ENCODE assay signal across 27 mouse cellular contexts in genomic region chr6:48698066-48698856, GRCm38 (mm10). TPM values are rescaled to one million over a fixed set of nuclear protein-coding genes. Genes with fewer than 3 reads are reported as not detected.
DNase-seq lines count a peak whose midpoint lies in the region; ATAC-seq and TF ChIP-seq lines count a peak whose summit lies in the region.
"Had no signal": no experiment of that assay in that cellular context is flagged by ENCODE, and none has a peak within 500 bp of the region (broad histone marks: within the 10 kb centered on the region; RNA-seq: fewer than 3 reads in every experiment).

No protein-coding gene starts in this region.

- ATAC-seq in kidney, embryonic 15.5 days (replicated peaks; ENCODE audit: low FRiP score), result no peak
- ATAC-seq in kidney, embryonic 14.5 days (ENCODE audit: low FRiP score, low TSS enrichment), result no peak
- ATAC-seq in lung, postnatal 0 days, result no peak
- ATAC-seq in neural tube, embryonic 15.5 days (ENCODE audit: low FRiP score), result no peak
- ATAC-seq: forebrain, embryonic 15.5 days had no signal

- no peak overlapping the region for H3K4me2 ChIP-seq in kidney, embryonic 15.5 days
- no peak overlapping the region for H3K4me2 ChIP-seq in kidney, embryonic 14.5 days (replicated peaks; ENCODE audit: low read depth, low read length)
- H3K4me2 ChIP-seq in lung, postnatal 0 days (replicated peaks; ENCODE audit: low read depth, low read length), result no peak overlapping the region
- no peak overlapping the region for H3K4me2 ChIP-seq in neural tube, embryonic 15.5 days
- H3K4me2 ChIP-seq: forebrain, embryonic 15.5 days; hindbrain, embryonic 15.5 days; limb, embryonic 13.5 days; midbrain, embryonic 11.5 days had no signal

- TF ChIP-seq EP300 in heart, adult 2 months (IDR thresholded peaks at IDR 0.05; ENCODE audit: insufficient read depth, low read depth, low read length), result no peak
- no peak for TF ChIP-seq EP300 in lung, postnatal 0 days (IDR thresholded peaks at IDR 0.05)

- intact Hi-C loops in heart, adult 2 months (cut with DNase I), result no loop called here

- no peak for TF ChIP-seq POLR2A in heart, adult 2 months (IDR thresholded peaks at IDR 0.05; ENCODE audit: insufficient read depth, low read depth, low read length)
- TF ChIP-seq POLR2A in small intestine, adult 2 months (IDR thresholded peaks at IDR 0.05; ENCODE audit: low read depth, low read length), result no peak

- H3K79me2 ChIP-seq in heart, adult 2 months (replicated peaks; ENCODE audit: control insufficient read depth, insufficient read depth, low read length), result no peaks in the 10 kb centered on the region

- no peak overlapping the region for H3K4me3 ChIP-seq in heart, adult 2 months
- H3K4me3 ChIP-seq in kidney, embryonic 15.5 days (replicated peaks), result no peak overlapping the region
- H3K4me3 ChIP-seq in kidney, embryonic 14.5 days (ENCODE audit: low read length), result no peak overlapping the region
- H3K4me3 ChIP-seq in lung, postnatal 0 days (ENCODE audit: low read depth, low read length), result no peak overlapping the region
- no peak overlapping the region for H3K4me3 ChIP-seq in small intestine, adult 2 months (ENCODE audit: low read depth, low read length)
- H3K4me3 ChIP-seq in neural tube, embryonic 15.5 days (replicated peaks), result no peak overlapping the region
- H3K4me3 ChIP-seq: forebrain, embryonic 15.5 days; hindbrain, embryonic 15.5 days; limb, embryonic 13.5 days had no signal

- H3K4me1 ChIP-seq in heart, adult 2 months (ENCODE audit: control insufficient read depth, insufficient read depth, low read length), result peaks cover 28% of the 10 kb centered on the region
- 0 out of 2 replicates have a peak, but pooled peaks cover 3% of the 10 kb centered on the region for H3K4me1 ChIP-seq in kidney, embryonic 15.5 days
- H3K4me1 ChIP-seq in kidney, embryonic 14.5 days (ENCODE audit: control insufficient read depth, insufficient read depth, low read length), result no peaks in the 10 kb centered on the region
- H3K4me1 ChIP-seq in lung, postnatal 0 days (ENCODE audit: insufficient read depth, low read depth, low read length), result 0 out of 2 replicates have a peak, but pooled peaks cover 4% of the 10 kb centered on the region
- no peaks in the 10 kb centered on the region; the same call in 1 of the 2 replicates for H3K4me1 ChIP-seq in small intestine, adult 2 months (ENCODE audit: control insufficient read depth, insufficient read depth, insufficient read length, low read length)
- H3K4me1 ChIP-seq in neural tube, embryonic 15.5 days, result no peaks in the 10 kb centered on the region
- H3K4me1 ChIP-seq: forebrain, embryonic 15.5 days; hindbrain, embryonic 15.5 days; limb, embryonic 13.5 days had no signal

- no peaks in the 10 kb centered on the region for H3K9me3 ChIP-seq in kidney, embryonic 15.5 days (replicated peaks)
- no peaks in the 10 kb centered on the region for H3K9me3 ChIP-seq in kidney, embryonic 14.5 days (ENCODE audit: control insufficient read depth, low read length)
- no peaks in the 10 kb centered on the region for H3K9me3 ChIP-seq in lung, postnatal 0 days (ENCODE audit: low read length)
- no peaks in the 10 kb centered on the region; the same call in 1 of the 2 replicates for H3K9me3 ChIP-seq in neural tube, embryonic 15.5 days (replicated peaks)
- H3K9me3 ChIP-seq: forebrain, embryonic 15.5 days; hindbrain, embryonic 15.5 days; limb, embryonic 13.5 days had no signal

- no peak overlapping the region for H3K9ac ChIP-seq in heart, adult 2 months (ENCODE audit: low read depth, low read length)
- H3K9ac ChIP-seq in kidney, embryonic 15.5 days, result no peak overlapping the region
- no peak overlapping the region for H3K9ac ChIP-seq in kidney, embryonic 14.5 days (ENCODE audit: low read depth, low read length)
- no peak overlapping the region for H3K9ac ChIP-seq in lung, postnatal 0 days (replicated peaks; ENCODE audit: low read depth)
- no peak overlapping the region for H3K9ac ChIP-seq in neural tube, embryonic 15.5 days (replicated peaks)
- H3K9ac ChIP-seq: forebrain, embryonic 15.5 days; hindbrain, embryonic 15.5 days; limb, embryonic 13.5 days had no signal

- H3K27me3 ChIP-seq in heart, adult 2 months (ENCODE audit: control insufficient read depth, insufficient read depth, low read length), result no peaks in the 10 kb centered on the region
- no peaks in the 10 kb centered on the region for H3K27me3 ChIP-seq in kidney, embryonic 15.5 days
- H3K27me3 ChIP-seq in kidney, embryonic 14.5 days (ENCODE audit: control insufficient read depth, insufficient read depth, low read length), result no peaks in the 10 kb centered on the region
- H3K27me3 ChIP-seq in lung, postnatal 0 days (replicated peaks; ENCODE audit: insufficient read depth, low read length), result no peaks in the 10 kb centered on the region
- no peaks in the 10 kb centered on the region for H3K27me3 ChIP-seq in small intestine, adult 2 months (ENCODE audit: control insufficient read depth, insufficient read depth, low read length)
- H3K27me3 ChIP-seq in neural tube, embryonic 15.5 days (replicated peaks), result no peaks in the 10 kb centered on the region
- H3K27me3 ChIP-seq: forebrain, embryonic 15.5 days; hindbrain, embryonic 15.5 days; limb, embryonic 13.5 days had no signal

- peaks cover 42% of the 10 kb centered on the region for H3K36me3 ChIP-seq in heart, adult 2 months (ENCODE audit: control insufficient read depth, insufficient read depth, low read length)
- H3K36me3 ChIP-seq in kidney, embryonic 15.5 days, result no peaks in the 10 kb centered on the region; the same call in 1 of the 2 replicates
- H3K36me3 ChIP-seq in kidney, embryonic 14.5 days (ENCODE audit: control insufficient read depth, insufficient read depth, low read length), result no peaks in the 10 kb centered on the region
- H3K36me3 ChIP-seq in lung, postnatal 0 days (ENCODE audit: insufficient read depth, low read length), result no peaks in the 10 kb centered on the region
- H3K36me3 ChIP-seq in small intestine, adult 2 months (ENCODE audit: control insufficient read depth, insufficient read depth, low read length), result peaks cover 2% of the 10 kb centered on the region
- H3K36me3 ChIP-seq in neural tube, embryonic 15.5 days, result no peaks in the 10 kb centered on the region
- H3K36me3 ChIP-seq: forebrain, embryonic 15.5 days; hindbrain, embryonic 15.5 days; limb, embryonic 13.5 days had no signal

- no peak for TF ChIP-seq CTCF in heart, adult 2 months (IDR thresholded peaks at IDR 0.05)
- TF ChIP-seq CTCF in lung, postnatal 0 days (IDR thresholded peaks at IDR 0.05), result no peak
- no peak for TF ChIP-seq CTCF in small intestine, adult 2 months (IDR thresholded peaks at IDR 0.05; ENCODE audit: extremely low read depth, insufficient read length, insufficient replicate concordance, low read depth, low read length)

- 64% methylated on average over 7 of the region's 7 CpGs for WGBS in heart, adult 2 months
- WGBS in kidney, embryonic 15.5 days, result 81% methylated on average over 7 of the region's 7 CpGs
- 83% methylated on average over 7 of the region's 7 CpGs for WGBS in kidney, embryonic 14.5 days
- WGBS in lung, postnatal 0 days, result 67% methylated on average over 7 of the region's 7 CpGs
- 61% methylated on average over 7 of the region's 7 CpGs for WGBS in small intestine, adult 2 months
- WGBS in neural tube, embryonic 15.5 days, result 86% methylated on average over 7 of the region's 7 CpGs

- no peak for DNase-seq in heart, adult 2 months
- no peak for DNase-seq in heart, adult 18-20 months
- DNase-seq in lung, postnatal 0 days (ENCODE audit: low spot score), result no peak
- DNase-seq in lung, adult 18-20 months, result no peak
- DNase-seq: adrenal gland, postnatal 14 days; cerebellum, adult 11 months; cerebellum, postnatal 10 days; embryo, embryonic 11 days; heart, postnatal 14 days; kidney, adult 11 months had no signal

- H3K27ac ChIP-seq in heart, adult 2 months, result peak overlapping the region; percentile 90
- H3K27ac ChIP-seq in kidney, embryonic 15.5 days, result peak overlapping the region; percentile 59; the same call in 1 of the 2 replicates
- H3K27ac ChIP-seq in kidney, embryonic 14.5 days (ENCODE audit: low read depth, low read length), result no peak overlapping the region
- H3K27ac ChIP-seq in lung, postnatal 0 days (ENCODE audit: low read length), result peak overlapping the region; percentile 65
- peak overlapping the region; percentile 23 for H3K27ac ChIP-seq in small intestine, adult 2 months (ENCODE audit: insufficient read depth, low read depth, low read length)
- H3K27ac ChIP-seq in neural tube, embryonic 15.5 days (replicated peaks), result no peak overlapping the region
- H3K27ac ChIP-seq: forebrain, embryonic 15.5 days; hindbrain, embryonic 15.5 days; limb, embryonic 13.5 days had no signal

RNA-seq across cellular contexts. Expression of gene Gimap6, which starts 9.8 kb away (rescaled TPM):
- 10 to 100 TPM; 34.3 to 38.1 TPM for total RNA-seq in heart, adult 2 months (2021)
- polyA plus RNA-seq in heart, adult 2 months (2012; rRNA removed), result 19.2 and 28.6 TPM in 2 replicates
- 10 to 100 TPM; 29.6 to 36.9 TPM for total RNA-seq in heart, adult 18-20 months (2021)
- 50.6 and 51.3 TPM in 2 replicates for polyA plus RNA-seq in kidney, embryonic 15.5 days (2015; fragmentation: Nextera tagmentation; extraction: Ambion mirVana)
- polyA plus RNA-seq in kidney, embryonic 14.5 days (2014; fragmentation: Nextera tagmentation; extraction: Ambion mirVana), result 42.7 and 49.9 TPM in 2 replicates
- polyA plus RNA-seq in lung, postnatal 0 days (2015; fragmentation: Nextera tagmentation; extraction: Ambion mirVana), result 75.4 and 91.2 TPM in 2 replicates
- 2.0 and 5.0 TPM in 2 replicates for polyA plus RNA-seq in small intestine, adult 2 months (2012; rRNA removed)
- polyA plus RNA-seq in neural tube, embryonic 15.5 days (2015; fragmentation: Nextera tagmentation; extraction: Ambion mirVana), result 8.1 and 16.7 TPM in 2 replicates
- total RNA-seq: MEL had no signal

RNA-seq across cellular contexts. Expression of gene Gimap4, which starts 13.9 kb away (rescaled TPM):
- 10 to 100 TPM; 22.4 to 25.3 TPM for total RNA-seq in heart, adult 2 months (2021)
- 28.1 and 42.1 TPM in 2 replicates for polyA plus RNA-seq in heart, adult 2 months (2012; rRNA removed)
- 10 to 100 TPM; 19.3 to 32.9 TPM for total RNA-seq in heart, adult 18-20 months (2021)
- 69.5 and 72.5 TPM in 2 replicates for polyA plus RNA-seq in kidney, embryonic 15.5 days (2015; fragmentation: Nextera tagmentation; extraction: Ambion mirVana)
- polyA plus RNA-seq in kidney, embryonic 14.5 days (2014; fragmentation: Nextera tagmentation; extraction: Ambion mirVana), result 51.3 and 54.1 TPM in 2 replicates
- polyA plus RNA-seq in lung, postnatal 0 days (2015; fragmentation: Nextera tagmentation; extraction: Ambion mirVana), result 129 and 151 TPM in 2 replicates
- polyA plus RNA-seq in small intestine, adult 2 months (2012; rRNA removed), result 4.3 and 9.3 TPM in 2 replicates
- polyA plus RNA-seq in neural tube, embryonic 15.5 days (2015; fragmentation: Nextera tagmentation; extraction: Ambion mirVana), result 1.4 and 4.9 TPM in 2 replicates
- total RNA-seq: layer of hippocampus, postnatal 25 days had no signal

RNA-seq across cellular contexts. Expression of gene Gm28053, which starts 20.1 kb away (rescaled TPM):
- total RNA-seq in heart, adult 2 months (2021), result 1 to 10 TPM; 3.4 to 5.6 TPM
- not detected in 2 replicates for polyA plus RNA-seq in heart, adult 2 months (2012; rRNA removed)
- total RNA-seq in heart, adult 18-20 months (2021), result 1 to 10 TPM; 3.8 to 4.0 TPM
- polyA plus RNA-seq in kidney, embryonic 15.5 days (2015; fragmentation: Nextera tagmentation; extraction: Ambion mirVana), result 2.7 and 3.3 TPM in 2 replicates
- polyA plus RNA-seq in kidney, embryonic 14.5 days (2014; fragmentation: Nextera tagmentation; extraction: Ambion mirVana), result 3.2 and 4.8 TPM in 2 replicates
- 2.2 and 6.0 TPM in 2 replicates for polyA plus RNA-seq in lung, postnatal 0 days (2015; fragmentation: Nextera tagmentation; extraction: Ambion mirVana)
- polyA plus RNA-seq in small intestine, adult 2 months (2012; rRNA removed), result not detected in 2 replicates
- polyA plus RNA-seq in neural tube, embryonic 15.5 days (2015; fragmentation: Nextera tagmentation; extraction: Ambion mirVana), result 1.9 TPM in 1 of 2 replicates, not detected in the other
- total RNA-seq: left cerebral cortex, postnatal 10 days; MEL had no signal
- polyA plus RNA-seq: embryonic facial prominence, embryonic 14.5 days; forebrain, embryonic 15.5 days; liver, embryonic 16.5 days; neural tube, embryonic 11.5 days had no signal

RNA-seq across cellular contexts. Expression of gene Gimap7, which starts 20.2 kb away (rescaled TPM):
- total RNA-seq in heart, adult 2 months (2021), result under 1 TPM in 1 of 2 experiments, not detected in 1; 0.77 TPM
- polyA plus RNA-seq in heart, adult 2 months (2012; rRNA removed), result 0.29 and 0.70 TPM in 2 replicates
- 1 to 10 TPM in 1 of 2 experiments, under 1 TPM in 1; 0.27 to 1.7 TPM for total RNA-seq in heart, adult 18-20 months (2021)
- polyA plus RNA-seq in kidney, embryonic 15.5 days (2015; fragmentation: Nextera tagmentation; extraction: Ambion mirVana), result not detected in 2 replicates
- polyA plus RNA-seq in kidney, embryonic 14.5 days (2014; fragmentation: Nextera tagmentation; extraction: Ambion mirVana), result not detected in 2 replicates
- 0.14 and 0.21 TPM in 2 replicates for polyA plus RNA-seq in lung, postnatal 0 days (2015; fragmentation: Nextera tagmentation; extraction: Ambion mirVana)
- 1.5 and 2.5 TPM in 2 replicates for polyA plus RNA-seq in small intestine, adult 2 months (2012; rRNA removed)
- 0.50 TPM in 1 of 2 replicates, not detected in the other for polyA plus RNA-seq in neural tube, embryonic 15.5 days (2015; fragmentation: Nextera tagmentation; extraction: Ambion mirVana)
- total RNA-seq: gastrocnemius, postnatal 4 days; layer of hippocampus, postnatal 25 days; left cerebral cortex, postnatal 10 days; MEL had no signal
- polyA plus RNA-seq: brain, embryonic 14.5 days; embryonic facial prominence, embryonic 14.5 days; forebrain, embryonic 15.5 days; hindbrain, embryonic 15.5 days; limb, embryonic 13.5 days; midbrain, embryonic 11.5 days; neural tube, embryonic 11.5 days; stomach, embryonic 14.5 days had no signal

RNA-seq across cellular contexts. Expression of gene Gimap9, which starts 22.3 kb away (rescaled TPM):
- 1 to 10 TPM; 3.1 to 3.4 TPM for total RNA-seq in heart, adult 2 months (2021)
- polyA plus RNA-seq in heart, adult 2 months (2012; rRNA removed), result 1.8 and 3.7 TPM in 2 replicates
- 1 to 10 TPM; 4.6 to 4.9 TPM for total RNA-seq in heart, adult 18-20 months (2021)
- polyA plus RNA-seq in kidney, embryonic 15.5 days (2015; fragmentation: Nextera tagmentation; extraction: Ambion mirVana), result 11.7 and 12.6 TPM in 2 replicates
- polyA plus RNA-seq in kidney, embryonic 14.5 days (2014; fragmentation: Nextera tagmentation; extraction: Ambion mirVana), result 9.9 and 13.4 TPM in 2 replicates
- 14.2 and 15.1 TPM in 2 replicates for polyA plus RNA-seq in lung, postnatal 0 days (2015; fragmentation: Nextera tagmentation; extraction: Ambion mirVana)
- polyA plus RNA-seq in small intestine, adult 2 months (2012; rRNA removed), result 0.27 and 0.62 TPM in 2 replicates
- 1.9 and 11.8 TPM in 2 replicates for polyA plus RNA-seq in neural tube, embryonic 15.5 days (2015; fragmentation: Nextera tagmentation; extraction: Ambion mirVana)

Comparison
In these comparisons a context has a peak if more than half of its experiments do, and no peak if none do; other contexts are left out.
1. H3K27ac ChIP-seq: peak in heart, adult 2 months (single experiment), kidney, embryonic 15.5 days (single experiment), lung, postnatal 0 days (single experiment) and small intestine, adult 2 months (single experiment); none in kidney, embryonic 14.5 days (single experiment) and neural tube, embryonic 15.5 days (single experiment).